Mouse (Mus musculus) left cerebral cortex, postnatal 14 days (tissue): ENCODE measurements around the gene Rfx8. TPM values are rescaled to one million over a fixed set of nuclear protein-coding genes. Genes with fewer than 3 reads are reported as not detected.

Experiments used
- total RNA-seq, 2 experiments: library from RNA; stranded (reverse); gene quantifications; 2 replicates each; pipeline ENCODE4 v1.2.3; 2021

Rfx8 gene
- total RNA-seq, 2 experiments from 2014 or later = 0.21 to 0.35 TPM

Other genes with a start within 250 kb of the Rfx8 start
- gene Tbc1d8, start 242.2 kb downstream of the Rfx8 start, total RNA-seq = 10 to 100 TPM; 13.9 to 16.8 TPM
- gene Cnot11, start 186.0 kb downstream of the Rfx8 start, total RNA-seq = 10 to 100 TPM; 23.1 to 25.9 TPM
- 10 to 100 TPM; 24.3 to 29.3 TPM for gene Rnf149, start 143.6 kb downstream of the Rfx8 start, total RNA-seq
- 10 to 100 TPM; 74.2 to 74.7 TPM for gene Creg2, start 69.5 kb downstream of the Rfx8 start, total RNA-seq
- gene Gm3646, start 84.3 kb upstream of the Rfx8 start, total RNA-seq = not detected
- gene Map4k4, start 179.9 kb upstream of the Rfx8 start, total RNA-seq = 100 to 1,000 TPM; 145 to 157 TPM